Mouse (Mus musculus): ENCODE measurements at regions not wholly inside any gene's neighbourhood (a gene's known extent, or its start where the extent isn't known, plus 50 kb on each side); places are given as distances from the start of the nearest gene placed in this dataset.
"Not testable (repeated sequence)": the region's sequence is repeated elsewhere in the genome, so short reads cannot be mapped to it uniquely, and the experiment has no call there.

DNA sequence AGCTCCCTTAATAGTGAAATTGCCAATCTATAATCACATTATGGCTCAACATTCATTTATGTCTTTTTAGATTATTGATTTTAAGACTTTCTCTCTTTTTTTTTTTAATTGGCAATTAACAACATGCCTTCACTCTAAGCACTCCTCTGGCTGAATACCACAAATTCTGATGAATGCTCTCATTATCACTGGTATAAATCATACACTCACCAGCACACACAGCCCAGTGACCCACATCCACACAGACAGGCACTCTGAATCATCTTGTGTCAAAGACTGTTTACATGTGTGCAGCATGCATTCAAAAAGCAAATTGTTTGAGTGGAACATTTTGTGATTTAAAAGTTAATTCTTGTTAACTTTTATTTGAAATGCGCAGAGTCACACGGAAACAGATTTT is 649.2 kb downstream of the Lrriq3 start:
- DNase-seq: no peak
- H3K27ac ChIP-seq: no peak overlapping the region
- no peaks in the 10 kb centered on the region for H3K79me2 ChIP-seq (replicated peaks; ENCODE audit: control insufficient read depth, insufficient read depth, low read length)
- H3K27me3 ChIP-seq (ENCODE audit: control insufficient read depth, insufficient read depth, low read length): no peaks in the 10 kb centered on the region
- H3K9ac ChIP-seq (ENCODE audit: low read depth, low read length): no peak overlapping the region
- no peaks in the 10 kb centered on the region for H3K4me1 ChIP-seq (ENCODE audit: control insufficient read depth, insufficient read depth, low read length)
- intact Hi-C loops (cut with DNase I): no loop called here
- H3K36me3 ChIP-seq (ENCODE audit: control insufficient read depth, insufficient read depth, low read length): no peaks in the 10 kb centered on the region
- no peak overlapping the region for H3K4me3 ChIP-seq
- 93% methylated on average over 2 of the region's 2 CpGs for WGBS
- no peak for TF ChIP-seq CTCF (IDR thresholded peaks at IDR 0.05)

- H3K79me2 ChIP-seq (replicated peaks; ENCODE audit: control insufficient read depth, insufficient read depth, low read length); DNase-seq; H3K36me3 ChIP-seq (ENCODE audit: control insufficient read depth, insufficient read depth, low read length); H3K4me1 ChIP-seq (ENCODE audit: control insufficient read depth, insufficient read depth, low read length); H3K9ac ChIP-seq (ENCODE audit: low read depth, low read length); H3K27me3 ChIP-seq (ENCODE audit: control insufficient read depth, insufficient read depth, low read length); H3K27ac ChIP-seq; intact Hi-C loops (cut with DNase I); H3K4me3 ChIP-seq: not testable (repeated sequence)
- WGBS: 9% methylated on average over 1 of the region's 1 CpGs
These were observed 653.4 kb downstream of the Lrriq3 start for GRCm38 (mm10) chr3:155746601-155747000.

- no peaks in the 10 kb centered on the region for H3K36me3 ChIP-seq (ENCODE audit: control insufficient read depth, insufficient read depth, low read length)
- no peaks in the 10 kb centered on the region for H3K79me2 ChIP-seq (replicated peaks; ENCODE audit: control insufficient read depth, insufficient read depth, low read length)
- no peak for DNase-seq
- H3K27ac ChIP-seq: no peak overlapping the region
- no peak overlapping the region for H3K4me3 ChIP-seq
- intact Hi-C loops (cut with DNase I): no loop called here
- no peaks in the 10 kb centered on the region for H3K27me3 ChIP-seq (ENCODE audit: control insufficient read depth, insufficient read depth, low read length)
- TF ChIP-seq CTCF (IDR thresholded peaks at IDR 0.05) (no peak), EP300 (IDR thresholded peaks at IDR 0.05; ENCODE audit: insufficient read depth, low read depth, low read length) (no peak), POLR2A (IDR thresholded peaks at IDR 0.05; ENCODE audit: insufficient read depth, low read depth, low read length) (no peak)
- no peaks in the 10 kb centered on the region for H3K4me1 ChIP-seq (ENCODE audit: control insufficient read depth, insufficient read depth, low read length)
- no peak overlapping the region for H3K9ac ChIP-seq (ENCODE audit: low read depth, low read length)
These were observed 654.3 kb downstream of the Lrriq3 start for GRCm38 (mm10) chr3:155747511-155747910.

DNA sequence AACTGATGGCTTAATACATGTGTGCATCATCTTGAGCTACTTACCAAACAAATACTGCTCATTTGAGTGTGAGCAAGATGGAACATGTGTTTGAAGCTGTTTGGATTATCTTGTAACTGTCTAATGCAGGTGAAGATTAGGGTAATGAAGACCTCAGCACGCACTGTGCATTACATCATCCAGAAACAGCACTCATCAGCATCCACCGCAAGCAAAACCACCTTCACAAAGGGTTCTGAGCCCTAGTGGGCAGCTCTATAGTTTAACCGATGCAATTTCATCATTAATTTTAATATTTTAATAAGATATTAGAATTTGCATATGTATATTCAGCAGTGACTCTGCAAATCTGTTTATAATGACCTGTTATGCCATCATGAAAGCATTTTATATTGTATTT is 664.1 kb downstream of the Lrriq3 start:
- Histone ChIP-seq H3K36me3 (ENCODE audit: control insufficient read depth, insufficient read depth, low read length) (no peaks in the 10 kb centered on the region), H3K4me3 (no peak overlapping the region), H3K4me1 (ENCODE audit: control insufficient read depth, insufficient read depth, low read length) (no peaks in the 10 kb centered on the region), H3K27ac (no peak overlapping the region), H3K79me2 (replicated peaks; ENCODE audit: control insufficient read depth, insufficient read depth, low read length) (no peaks in the 10 kb centered on the region), H3K27me3 (ENCODE audit: control insufficient read depth, insufficient read depth, low read length) (no peaks in the 10 kb centered on the region), H3K9ac (ENCODE audit: low read depth, low read length) (no peak overlapping the region)
- no peak for DNase-seq
- intact Hi-C loops (cut with DNase I): no loop called here
- no peak for TF ChIP-seq POLR2A (IDR thresholded peaks at IDR 0.05; ENCODE audit: insufficient read depth, low read depth, low read length)
- no peak for TF ChIP-seq CTCF (IDR thresholded peaks at IDR 0.05)
- TF ChIP-seq EP300 (IDR thresholded peaks at IDR 0.05; ENCODE audit: insufficient read depth, low read depth, low read length): no peak
- WGBS: 79% methylated on average over 3 of the region's 3 CpGs

- intact Hi-C loops (cut with DNase I): no loop called here
- TF ChIP-seq EP300 (IDR thresholded peaks at IDR 0.05; ENCODE audit: insufficient read depth, low read depth, low read length): no peak
- TF ChIP-seq CTCF (IDR thresholded peaks at IDR 0.05): no peak
- TF ChIP-seq POLR2A (IDR thresholded peaks at IDR 0.05; ENCODE audit: insufficient read depth, low read depth, low read length): no peak
- DNase-seq: no peak
- WGBS: 81% methylated on average over 1 of the region's 1 CpGs
- Histone ChIP-seq H3K9ac (ENCODE audit: low read depth, low read length) (no peak overlapping the region), H3K27me3 (ENCODE audit: control insufficient read depth, insufficient read depth, low read length) (no peaks in the 10 kb centered on the region), H3K27ac (no peak overlapping the region), H3K36me3 (ENCODE audit: control insufficient read depth, insufficient read depth, low read length) (no peaks in the 10 kb centered on the region), H3K4me1 (ENCODE audit: control insufficient read depth, insufficient read depth, low read length) (no peaks in the 10 kb centered on the region), H3K79me2 (replicated peaks; ENCODE audit: control insufficient read depth, insufficient read depth, low read length) (no peaks in the 10 kb centered on the region), H3K4me3 (no peak overlapping the region)
These were observed 682.8 kb downstream of the Lrriq3 start for GRCm38 (mm10) chr3:155776019-155776418.

DNA sequence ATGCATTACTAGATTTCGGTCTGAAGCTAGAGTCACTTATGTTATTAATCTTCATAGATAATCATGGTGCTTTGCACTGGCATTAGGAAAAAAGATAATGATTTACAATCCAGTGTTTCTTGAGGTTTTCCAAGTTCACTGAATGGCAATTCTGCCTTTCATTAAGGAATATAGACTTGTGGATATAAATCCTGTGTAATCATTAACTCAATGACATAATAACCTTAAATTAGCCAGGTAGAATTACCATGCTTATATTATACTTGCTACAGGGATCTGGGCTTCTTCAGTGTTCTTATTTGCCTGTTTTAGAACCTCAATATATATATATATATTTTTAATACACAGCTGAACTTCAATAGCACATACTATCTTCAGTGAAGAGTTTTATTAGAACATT is 683.8 kb downstream of the Lrriq3 start:
- no peak for DNase-seq
- Histone ChIP-seq H3K9ac (ENCODE audit: low read depth, low read length) (no peak overlapping the region), H3K27me3 (ENCODE audit: control insufficient read depth, insufficient read depth, low read length) (no peaks in the 10 kb centered on the region), H3K79me2 (replicated peaks; ENCODE audit: control insufficient read depth, insufficient read depth, low read length) (no peaks in the 10 kb centered on the region), H3K4me1 (ENCODE audit: control insufficient read depth, insufficient read depth, low read length) (no peaks in the 10 kb centered on the region), H3K4me3 (no peak overlapping the region), H3K36me3 (ENCODE audit: control insufficient read depth, insufficient read depth, low read length) (no peaks in the 10 kb centered on the region), H3K27ac (no peak overlapping the region)
- TF ChIP-seq POLR2A (IDR thresholded peaks at IDR 0.05; ENCODE audit: insufficient read depth, low read depth, low read length) (no peak), CTCF (IDR thresholded peaks at IDR 0.05) (no peak), EP300 (IDR thresholded peaks at IDR 0.05; ENCODE audit: insufficient read depth, low read depth, low read length) (no peak)
- intact Hi-C loops (cut with DNase I): no loop called here
- WGBS: 75% methylated on average over 1 of the region's 1 CpGs

DNA sequence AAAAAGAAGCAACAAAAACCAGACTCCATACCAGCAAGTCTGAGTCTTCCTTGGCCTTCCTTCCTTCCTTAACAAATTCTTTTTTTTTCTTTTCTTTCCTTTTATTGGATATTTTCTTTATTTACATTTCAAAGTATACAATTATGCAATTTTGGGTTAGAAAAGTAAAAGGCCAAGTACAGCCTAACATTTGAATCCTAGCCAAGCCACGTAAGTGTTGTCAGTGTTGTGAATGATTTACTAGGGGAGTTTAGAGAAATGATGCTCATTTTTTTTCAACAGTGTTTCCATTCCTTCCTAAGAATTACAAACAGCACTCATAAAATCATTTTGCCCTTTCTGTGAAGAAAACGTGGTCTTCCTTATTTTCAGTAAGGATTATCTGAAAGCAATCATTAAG is 722.5 kb downstream of the Lrriq3 start:
- Histone ChIP-seq H3K4me1 (ENCODE audit: control insufficient read depth, insufficient read depth, low read length) (no peaks in the 10 kb centered on the region), H3K4me3 (no peak overlapping the region), H3K9ac (ENCODE audit: low read depth, low read length) (no peak overlapping the region), H3K27me3 (ENCODE audit: control insufficient read depth, insufficient read depth, low read length) (no peaks in the 10 kb centered on the region), H3K79me2 (replicated peaks; ENCODE audit: control insufficient read depth, insufficient read depth, low read length) (no peaks in the 10 kb centered on the region), H3K27ac (no peak overlapping the region), H3K36me3 (ENCODE audit: control insufficient read depth, insufficient read depth, low read length) (no peaks in the 10 kb centered on the region)
- intact Hi-C loops (cut with DNase I): no loop called here
- 52% methylated on average over 2 of the region's 2 CpGs for WGBS
- TF ChIP-seq CTCF (IDR thresholded peaks at IDR 0.05): no peak
- no peak for TF ChIP-seq EP300 (IDR thresholded peaks at IDR 0.05; ENCODE audit: insufficient read depth, low read depth, low read length)
- TF ChIP-seq POLR2A (IDR thresholded peaks at IDR 0.05; ENCODE audit: insufficient read depth, low read depth, low read length): no peak
- DNase-seq: no peak

All from heart, adult 2 months (tissue).